Mouse (Mus musculus): Measurements from ENCODE around the gene Dner. TPM values are rescaled to one million over a fixed set of nuclear protein-coding genes. Genes with fewer than 3 reads are reported as not detected.

Dner gene
- polyA plus RNA-seq, 1 experiment from 2014 or later: 287 TPM

DNA sequence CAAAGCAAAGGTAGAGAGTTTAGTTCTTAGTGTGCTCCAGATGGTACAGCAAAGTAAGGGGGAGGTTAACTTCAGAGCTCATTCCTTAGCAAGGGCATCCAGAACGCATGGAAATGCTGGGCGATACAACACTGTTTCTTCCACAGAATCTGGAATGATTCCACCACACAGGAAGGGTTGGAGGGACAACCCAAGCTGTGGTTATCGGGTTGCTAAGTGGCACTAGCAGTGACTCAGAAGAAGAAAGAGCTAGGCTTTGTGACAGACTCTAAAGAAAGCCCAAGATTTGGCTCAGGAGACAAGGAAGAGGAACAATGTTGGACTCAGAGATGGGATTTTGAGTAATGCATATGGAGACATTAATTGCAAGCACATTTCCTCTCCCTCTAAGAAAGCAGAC lies 231.3 kb downstream of the Dner start:
- H3K4me2 ChIP-seq: no peak overlapping the region
- no peaks in the 10 kb centered on the region for H3K27me3 ChIP-seq
- no peaks in the 10 kb centered on the region for H3K9me3 ChIP-seq
- 90% methylated on average over 3 of the region's 3 CpGs for WGBS
- no peak for ATAC-seq (ENCODE audit: low FRiP score)
- H3K4me3 ChIP-seq: no peak overlapping the region
- no peak overlapping the region for H3K27ac ChIP-seq
- no peaks in the 10 kb centered on the region; the same call in 1 of the 2 replicates for H3K36me3 ChIP-seq
- H3K4me1 ChIP-seq (replicated peaks): no peaks in the 10 kb centered on the region
- no peak overlapping the region for H3K9ac ChIP-seq

DNA sequence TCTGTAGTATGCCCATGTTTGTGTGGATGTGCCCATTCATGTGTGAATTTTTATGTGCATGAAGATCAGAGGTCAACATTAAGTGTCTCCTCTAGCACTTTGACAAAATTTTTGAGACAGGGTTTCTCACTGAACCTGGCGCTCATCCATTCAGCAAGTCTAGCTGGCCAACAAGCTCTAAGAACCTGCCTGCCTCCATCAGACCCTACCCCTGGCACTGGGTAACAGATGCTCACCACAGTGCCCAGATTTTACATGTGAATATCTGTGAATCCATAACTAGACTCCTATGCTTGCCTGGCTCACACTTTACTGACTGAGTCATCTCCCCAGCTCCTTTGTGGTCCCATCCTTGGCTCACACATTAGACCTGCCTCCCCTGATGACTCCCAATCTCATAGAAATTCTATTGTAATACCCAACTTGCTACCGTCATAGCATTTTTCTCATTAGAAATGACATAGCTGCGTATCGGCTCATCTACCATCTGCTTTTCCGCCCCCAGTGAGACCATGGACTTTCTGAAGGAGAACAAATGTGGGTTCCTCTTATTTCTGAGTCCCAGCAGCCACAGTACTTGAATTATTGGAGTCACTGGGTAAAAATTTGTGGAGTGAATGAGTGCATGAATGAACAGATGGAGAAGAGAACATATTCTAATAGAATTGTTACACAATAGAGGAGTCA lies 231.9 kb downstream of the Dner start:
- ATAC-seq (ENCODE audit: low FRiP score): no peak
- Histone ChIP-seq H3K27me3 (no peaks in the 10 kb centered on the region), H3K4me2 (no peak overlapping the region), H3K27ac (no peak overlapping the region), H3K36me3 (no peaks in the 10 kb centered on the region; the same call in 1 of the 2 replicates), H3K9me3 (no peaks in the 10 kb centered on the region), H3K4me1 (replicated peaks) (no peaks in the 10 kb centered on the region), H3K4me3 (no peak overlapping the region), H3K9ac (no peak overlapping the region)
- WGBS: 91% methylated on average over 5 of the region's 5 CpGs

DNA sequence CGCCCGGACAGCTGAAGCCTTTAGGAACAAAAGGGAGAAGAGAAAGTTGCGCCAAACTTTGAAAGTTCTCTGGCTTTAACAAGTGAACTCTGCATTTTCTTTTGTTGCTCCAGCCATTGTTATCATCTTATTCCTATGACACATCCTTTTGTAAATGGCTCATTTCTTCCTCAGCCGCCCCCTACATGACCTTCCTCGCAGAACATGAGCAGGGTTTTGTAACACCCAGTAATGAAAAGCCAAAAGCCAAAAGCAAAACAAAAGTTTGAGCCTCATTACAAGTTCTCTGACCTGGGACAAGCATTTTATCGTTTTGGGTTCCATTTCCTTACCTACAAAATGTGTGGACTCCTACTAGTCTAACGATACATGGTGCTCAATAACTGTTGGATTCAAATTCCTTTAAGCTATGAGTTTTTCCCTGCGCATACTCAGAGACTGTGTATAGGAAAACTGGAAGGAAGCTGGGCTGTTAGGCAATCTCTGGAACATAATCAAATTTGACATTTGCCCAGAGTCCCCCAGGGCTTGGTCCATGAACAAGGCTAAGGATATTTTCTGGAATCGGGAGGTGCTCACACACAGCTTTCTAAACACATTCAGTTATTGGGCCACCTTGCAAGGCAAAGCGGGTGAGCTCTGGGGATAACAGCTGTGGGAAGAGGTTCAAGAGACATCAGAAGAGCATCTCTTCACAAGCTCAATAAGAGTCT lies 246.3 kb downstream of the Dner start:
- WGBS: 78% methylated on average over 10 of the region's 10 CpGs
- ATAC-seq (ENCODE audit: low FRiP score): no peak

DNA sequence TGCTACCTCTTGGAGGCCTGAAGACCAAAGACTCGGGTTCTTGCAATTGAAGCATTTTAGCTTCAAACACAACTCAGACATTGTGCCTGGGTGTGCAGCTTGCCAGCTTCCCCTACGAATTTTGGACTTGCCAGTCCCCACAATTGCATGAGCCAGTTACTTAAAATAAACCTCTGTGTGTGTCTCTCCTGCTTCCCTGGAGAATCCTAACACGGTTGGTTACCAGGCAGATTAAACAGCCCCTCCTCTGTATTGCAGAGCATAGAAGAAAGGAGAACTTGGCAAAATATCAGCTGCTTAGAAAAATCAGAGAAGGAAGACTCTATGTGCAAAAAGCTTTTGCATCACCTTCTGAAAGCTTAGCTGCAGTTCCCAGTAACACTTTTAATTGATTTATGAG lies 252.4 kb downstream of the Dner start:
- 60% methylated on average over 3 of the region's 3 CpGs for WGBS
- H3K4me3 ChIP-seq: no peak overlapping the region
- H3K4me1 ChIP-seq (replicated peaks): peaks cover 5% of the 10 kb centered on the region; the same call in 1 of the 2 replicates
- no peak for ATAC-seq (ENCODE audit: low FRiP score)
- H3K4me2 ChIP-seq: no peak overlapping the region
- peak overlapping the region; percentile 0; the same call in 1 of the 2 replicates for H3K27ac ChIP-seq
- H3K9me3 ChIP-seq: no peaks in the 10 kb centered on the region
- H3K27me3 ChIP-seq: no peaks in the 10 kb centered on the region
- H3K36me3 ChIP-seq: peaks cover 16% of the 10 kb centered on the region
- no peak overlapping the region for H3K9ac ChIP-seq

More for the DNA sequence above, 246.3 kb downstream of the Dner start:
- Histone ChIP-seq H3K9ac (no peak overlapping the region), H3K9me3 (no peaks in the 10 kb centered on the region), H3K27ac (no peak overlapping the region), H3K36me3 (peaks cover 8% of the 10 kb centered on the region), H3K27me3 (no peaks in the 10 kb centered on the region), H3K4me3 (no peak overlapping the region), H3K4me1 (replicated peaks) (no peaks in the 10 kb centered on the region), H3K4me2 (no peak overlapping the region)

DNA sequence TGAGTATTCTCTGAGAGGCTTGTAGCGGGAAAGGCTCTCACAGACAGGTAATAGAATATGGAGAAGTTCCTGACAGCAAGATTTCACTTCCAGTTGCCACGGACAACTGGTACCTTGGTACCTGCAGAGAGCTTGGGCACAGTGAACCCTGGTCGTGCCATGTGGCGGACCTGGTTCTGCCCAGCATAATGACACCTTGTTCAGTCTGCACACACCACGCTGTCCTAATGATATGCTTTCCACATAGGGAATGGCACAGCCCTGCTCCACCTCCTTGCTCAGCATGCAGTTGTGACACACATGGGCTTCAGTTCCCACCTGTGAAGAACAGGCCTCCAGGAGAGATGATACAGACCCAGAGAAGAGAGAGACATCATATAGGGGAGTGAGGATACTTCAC lies 253.0 kb downstream of the Dner start:
- peaks cover 5% of the 10 kb centered on the region; the same call in 1 of the 2 replicates for H3K4me1 ChIP-seq (replicated peaks)
- ATAC-seq (ENCODE audit: low FRiP score): 0 out of 2 replicates have a peak, but pooled peaks have one; percentile 36
- H3K9ac ChIP-seq: no peak overlapping the region
- 96% methylated on average over 5 of the region's 5 CpGs for WGBS
- no peak overlapping the region for H3K4me2 ChIP-seq
- no peak overlapping the region for H3K4me3 ChIP-seq
- no peaks in the 10 kb centered on the region for H3K27me3 ChIP-seq
- no peaks in the 10 kb centered on the region for H3K9me3 ChIP-seq
- H3K36me3 ChIP-seq: peaks cover 16% of the 10 kb centered on the region
- no peak overlapping the region for H3K27ac ChIP-seq

DNA sequence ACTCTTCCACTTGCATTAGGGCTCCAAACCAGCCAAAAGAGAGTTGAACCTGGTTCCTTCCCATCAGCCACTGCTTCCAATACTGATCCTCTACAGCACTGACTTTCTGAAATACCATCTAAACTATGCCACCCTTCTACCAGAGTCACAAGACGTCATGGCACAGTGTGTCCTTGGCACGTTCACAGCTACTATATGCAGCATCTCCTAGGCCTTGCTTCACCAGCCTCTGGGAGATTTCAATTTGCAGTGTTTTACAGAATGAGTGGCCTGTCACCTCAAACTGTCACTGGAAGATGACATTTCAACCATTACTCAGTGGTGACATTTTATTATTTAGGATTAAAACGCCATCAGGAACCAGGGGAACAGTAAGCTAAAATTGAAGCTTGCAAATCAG lies 254.6 kb downstream of the Dner start:
- WGBS: 82% methylated on average over 3 of the region's 3 CpGs
- no peaks in the 10 kb centered on the region for H3K9me3 ChIP-seq

DNA sequence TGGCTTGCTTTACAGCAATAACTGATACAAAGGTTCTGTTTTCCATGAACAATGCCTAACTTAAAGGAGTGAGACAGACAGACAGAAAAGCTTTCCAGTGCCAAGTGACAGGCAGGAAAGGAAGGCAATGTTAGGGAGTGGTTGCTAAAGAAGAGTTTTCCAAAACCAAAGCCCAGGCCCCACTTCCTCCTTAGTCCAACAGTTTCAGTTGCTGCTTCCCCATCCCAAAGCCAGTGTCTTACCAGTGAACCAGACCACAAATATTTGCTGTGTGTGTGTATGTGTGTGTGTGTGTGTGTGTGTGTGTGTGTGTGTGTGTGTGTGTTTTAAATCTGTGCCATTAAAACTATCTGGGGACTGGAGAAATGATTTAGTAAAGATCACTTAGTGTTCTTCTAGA lies 258.5 kb downstream of the Dner start:
- Histone ChIP-seq H3K27ac (no peak overlapping the region), H3K9ac (no peak overlapping the region), H3K9me3 (no peaks in the 10 kb centered on the region), H3K4me2 (no peak overlapping the region), H3K27me3 (no peaks in the 10 kb centered on the region), H3K4me3 (no peak overlapping the region), H3K4me1 (replicated peaks) (peaks cover 2% of the 10 kb centered on the region; the same call in 1 of the 2 replicates), H3K36me3 (peaks cover 8% of the 10 kb centered on the region)
- no peak for ATAC-seq (ENCODE audit: low FRiP score)

More for the DNA sequence above, 254.6 kb downstream of the Dner start:
- Histone ChIP-seq H3K9ac (no peak overlapping the region), H3K4me1 (replicated peaks) (peaks cover 5% of the 10 kb centered on the region; the same call in 1 of the 2 replicates), H3K4me2 (no peak overlapping the region), H3K4me3 (no peak overlapping the region), H3K27me3 (no peaks in the 10 kb centered on the region), H3K27ac (peak overlapping the region; percentile 25; the same call in 1 of the 2 replicates), H3K36me3 (peaks cover 16% of the 10 kb centered on the region)
- ATAC-seq (ENCODE audit: low FRiP score): no peak

DNA sequence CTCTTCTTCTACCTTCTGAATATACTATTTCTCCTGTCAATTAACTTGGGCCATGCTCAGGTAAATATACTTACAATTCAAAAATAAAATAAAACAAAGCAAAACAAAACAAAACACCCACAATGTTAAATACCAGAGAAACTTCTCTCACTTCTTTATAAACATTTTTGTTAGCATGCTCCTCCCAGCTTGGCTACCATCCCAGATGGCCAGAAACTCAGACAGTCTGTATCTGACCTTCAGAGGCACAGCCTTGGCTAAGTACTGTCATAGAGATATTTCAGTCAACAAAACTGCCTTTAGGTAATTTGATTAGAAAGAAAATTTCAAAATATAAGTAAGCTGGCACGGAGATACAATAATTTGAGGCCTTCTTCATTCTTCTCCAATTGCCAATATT lies 259.7 kb downstream of the Dner start:
- no peak overlapping the region for H3K4me2 ChIP-seq

DNA sequence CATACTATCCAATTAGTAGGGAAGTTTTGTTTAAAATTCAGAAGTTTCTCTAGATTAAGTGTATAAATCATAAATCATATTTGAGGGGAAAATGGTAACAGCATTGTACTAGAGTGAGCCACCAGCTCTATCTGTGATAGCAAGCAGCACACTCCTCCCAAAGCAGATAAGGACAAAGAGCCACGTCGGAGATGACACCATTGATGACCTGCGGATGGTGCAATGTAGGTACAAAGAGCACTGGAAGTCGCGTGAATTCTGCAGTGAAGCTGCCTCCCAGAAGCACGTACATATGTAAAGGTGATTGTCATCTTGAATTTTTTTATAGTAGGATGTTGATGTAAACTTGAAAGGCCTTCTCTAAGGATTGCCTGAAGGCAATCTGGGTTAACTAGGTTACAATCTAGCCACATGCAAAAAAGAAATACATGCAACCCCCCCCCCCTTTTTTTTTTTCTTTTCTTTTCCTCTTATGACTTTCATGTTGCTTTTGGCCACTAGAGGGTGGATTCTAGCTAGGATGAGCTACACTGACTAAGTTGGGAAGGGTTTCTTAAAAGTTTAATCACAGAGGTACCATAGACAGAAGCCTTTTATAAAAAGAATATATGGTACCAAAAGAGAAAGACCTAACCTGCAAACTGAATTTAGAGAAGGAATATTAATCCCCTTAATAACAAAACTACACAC lies 262.6 kb downstream of the Dner start:
- Histone ChIP-seq H3K27ac (no peak overlapping the region), H3K4me3 (no peak overlapping the region), H3K9ac (no peak overlapping the region), H3K27me3 (no peaks in the 10 kb centered on the region), H3K4me1 (replicated peaks) (no peaks in the 10 kb centered on the region), H3K9me3 (no peaks in the 10 kb centered on the region), H3K36me3 (peaks cover 16% of the 10 kb centered on the region), H3K4me2 (no peak overlapping the region)
- no peak for ATAC-seq (ENCODE audit: low FRiP score)
- 77% methylated on average over 6 of the region's 6 CpGs for WGBS

More for the DNA sequence above, 259.7 kb downstream of the Dner start:
- Histone ChIP-seq H3K4me3 (no peak overlapping the region), H3K27me3 (no peaks in the 10 kb centered on the region), H3K36me3 (peaks cover 8% of the 10 kb centered on the region), H3K9me3 (no peaks in the 10 kb centered on the region), H3K27ac (no peak overlapping the region), H3K4me1 (replicated peaks) (no peaks in the 10 kb centered on the region; the same call in 1 of the 2 replicates), H3K9ac (no peak overlapping the region)
- ATAC-seq (ENCODE audit: low FRiP score): no peak
- 75% methylated on average over 1 of the region's 1 CpGs for WGBS

DNA sequence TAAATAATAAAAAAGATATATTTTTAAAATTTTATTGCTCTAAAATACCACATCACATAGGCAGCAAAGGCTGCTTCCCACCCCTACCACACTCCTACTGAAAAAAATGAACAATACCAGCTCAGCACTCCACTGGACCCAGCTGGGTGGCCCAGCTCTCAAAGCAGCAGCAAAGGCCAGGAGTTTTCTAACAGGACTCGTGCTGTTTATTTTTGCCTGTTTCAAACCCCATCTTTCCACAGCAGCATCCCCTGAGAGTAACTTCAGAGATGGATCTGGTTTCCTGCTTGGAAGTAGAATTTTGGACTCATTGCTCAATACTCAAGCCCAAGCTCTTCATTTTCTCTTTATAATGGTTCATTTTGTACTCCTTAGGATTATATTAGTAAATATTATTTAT lies 263.7 kb downstream of the Dner start:
- no peaks in the 10 kb centered on the region for H3K27me3 ChIP-seq
- H3K4me1 ChIP-seq (replicated peaks): no peaks in the 10 kb centered on the region
- no peak overlapping the region for H3K4me2 ChIP-seq
- 65% methylated on average over 1 of the region's 1 CpGs for WGBS
- peaks cover 27% of the 10 kb centered on the region for H3K36me3 ChIP-seq
- H3K4me3 ChIP-seq: no peak overlapping the region
- H3K9me3 ChIP-seq: no peaks in the 10 kb centered on the region
- ATAC-seq (ENCODE audit: low FRiP score): no peak
- H3K27ac ChIP-seq: no peak overlapping the region
- H3K9ac ChIP-seq: no peak overlapping the region

DNA sequence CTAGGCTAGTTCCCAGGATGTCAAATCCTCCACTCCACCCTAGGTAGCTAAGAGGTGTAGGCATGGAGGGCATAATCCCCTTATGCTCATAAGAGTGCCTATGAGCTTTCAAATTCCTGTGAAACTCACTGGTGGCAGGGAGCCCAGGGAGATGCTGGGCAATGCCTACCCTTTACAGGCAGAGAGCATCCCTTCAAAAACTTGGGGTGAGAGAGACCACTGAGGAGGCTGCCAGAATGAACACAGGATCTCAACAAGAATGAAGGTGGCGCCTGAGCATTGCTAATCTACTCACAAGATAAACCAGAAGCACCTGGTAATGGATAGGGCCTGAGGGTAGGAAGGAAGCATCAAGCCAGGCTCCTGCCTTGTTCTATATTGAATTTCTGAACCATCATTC lies 267.7 kb downstream of the Dner start:
- H3K27me3 ChIP-seq: no peaks in the 10 kb centered on the region
- H3K4me2 ChIP-seq: no peak overlapping the region
- no peaks in the 10 kb centered on the region for H3K4me1 ChIP-seq (replicated peaks)
- H3K4me3 ChIP-seq: no peak overlapping the region
- peaks cover 32% of the 10 kb centered on the region for H3K36me3 ChIP-seq
- no peak for ATAC-seq (ENCODE audit: low FRiP score)
- no peak overlapping the region for H3K27ac ChIP-seq
- H3K9ac ChIP-seq: no peak overlapping the region
- WGBS: 86% methylated on average over 1 of the region's 1 CpGs
- H3K9me3 ChIP-seq: no peaks in the 10 kb centered on the region

DNA sequence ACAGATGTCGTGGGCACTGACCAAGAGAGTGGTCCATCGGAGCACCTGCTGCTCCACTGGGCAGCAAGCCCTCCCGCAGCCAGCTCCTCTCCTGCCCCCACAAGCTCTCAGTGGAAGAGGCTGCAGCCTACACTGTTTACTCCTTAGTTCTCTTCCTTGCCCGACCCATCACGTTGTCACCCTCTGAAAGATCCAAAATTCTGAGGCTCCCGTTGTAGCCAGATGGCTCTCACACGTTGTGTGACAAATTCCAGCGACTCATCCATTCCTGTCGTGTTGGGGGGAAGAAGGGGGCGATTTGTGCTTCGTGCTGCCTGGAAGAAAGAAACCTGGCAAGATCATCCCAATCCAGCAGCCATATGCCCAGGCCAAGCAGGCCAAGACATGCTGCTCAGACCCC lies 268.3 kb downstream of the Dner start:
- no peaks in the 10 kb centered on the region for H3K4me1 ChIP-seq (replicated peaks)
- 90% methylated on average over 11 of the region's 11 CpGs for WGBS
- H3K36me3 ChIP-seq: peaks cover 32% of the 10 kb centered on the region
- H3K9ac ChIP-seq: no peak overlapping the region
- H3K4me3 ChIP-seq: no peak overlapping the region
- no peaks in the 10 kb centered on the region for H3K27me3 ChIP-seq
- no peak for ATAC-seq (ENCODE audit: low FRiP score)
- H3K4me2 ChIP-seq: no peak overlapping the region
- H3K27ac ChIP-seq: no peak overlapping the region
- no peaks in the 10 kb centered on the region for H3K9me3 ChIP-seq
